Mouse (Mus musculus) lung, embryonic 14.5 days (tissue): ENCODE measurements at regions not wholly inside any gene's neighbourhood (a gene's known extent, or its start where the extent isn't known, plus 50 kb on each side); places are given as distances from the start of the nearest gene placed in this dataset.

Source experiments
- ATAC-seq: fragments of 200-750 bp; cut with Nextera tagmentation; 2 replicates; pipeline ENCODE4 v1.8.0; 2017; ENCODE audit warnings: mild to moderate bottlenecking, moderate TSS enrichment, moderate library complexity; ENCODE audit not compliant: insufficient read depth
- DNase-seq: peaks from one replicate; pipeline ENCODE4 v3.0.0-alpha.2; 2015
- H3K27ac ChIP-seq: fragments of 300-500 bp; sonication (generic); 2 replicates; pipeline ENCODE4 v1.5.1; 2014; ENCODE audit warnings: low read depth, mild to moderate bottlenecking, moderate library complexity
- H3K27me3 ChIP-seq: fragments of 300-500 bp; sonication (generic); 2 replicates; pipeline ENCODE4 v1.6.1; 2014; ENCODE audit warnings: low read length, control low read depth; ENCODE audit not compliant: insufficient read depth
- H3K36me3 ChIP-seq: fragments of 300-500 bp; sonication (generic); 2 replicates; pipeline ENCODE4 v1.6.1; 2014; ENCODE audit warnings: control low read depth; ENCODE audit not compliant: insufficient read depth
- H3K4me1 ChIP-seq: fragments of 300-500 bp; sonication (generic); 2 replicates; pipeline ENCODE4 v1.6.1; 2014; ENCODE audit warnings: antibody characterized with exemption, control low read depth; ENCODE audit not compliant: insufficient read depth
- H3K4me2 ChIP-seq: fragments of 300-500 bp; sonication (generic); 2 replicates; pipeline ENCODE4 v1.6.1; 2014; ENCODE audit warnings: mild to moderate bottlenecking
- H3K4me3 ChIP-seq: fragments of 300-500 bp; sonication (generic); 2 replicates; pipeline ENCODE4 v1.5.1; 2014; ENCODE audit warnings: low read depth, low read length
- H3K9ac ChIP-seq: fragments of 300-500 bp; sonication (generic); 2 replicates; pipeline ENCODE4 v1.6.1; 2014
- H3K9me3 ChIP-seq: fragments of 300-500 bp; sonication (generic); 2 replicates; pipeline ENCODE4 v1.6.1; 2016; ENCODE audit warnings: low read depth, low read length, control low read depth
- CTCF ChIP-seq: IDR thresholded peaks from 2 replicates; pipeline ENCODE4 v1.5.1; 2016; ENCODE audit warnings: antibody characterized with exemption, low read depth
- WGBS: fragments of 180-500 bp; shearing (Covaris S2); extraction: QIAGEN DNeasy Blood & Tissue Kit; methylation state at CpG from one replicate; pipeline ENCODE4 v1.1.7; 2014; 5-methylcytosine and 5-hydroxymethylcytosine counted together

DNA sequence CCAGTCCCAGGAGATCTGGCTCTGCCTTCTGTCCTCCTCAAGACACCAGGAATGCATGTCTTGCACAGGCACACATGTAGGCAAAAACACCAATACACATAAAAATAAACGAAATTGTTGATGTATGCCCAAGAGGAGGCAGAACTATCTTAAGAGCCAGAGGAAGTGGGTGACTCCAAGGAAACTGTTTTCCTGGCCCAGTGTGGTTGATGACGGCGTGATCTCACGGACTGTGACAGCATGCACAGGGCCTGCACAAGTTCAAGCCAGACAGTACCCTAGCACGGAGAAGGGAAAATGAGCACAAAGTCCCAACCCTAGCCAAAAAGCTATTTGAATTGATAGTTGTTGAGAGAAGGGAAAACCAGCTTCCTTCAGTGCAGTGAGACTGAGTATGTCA lies 138.1 kb downstream of the Psat1 start:
- Histone ChIP-seq H3K9ac (no peak overlapping the region), H3K4me2 (no peak overlapping the region), H3K27me3 (no peaks in the 10 kb centered on the region), H3K27ac (no peak overlapping the region), H3K9me3 (no peaks in the 10 kb centered on the region), H3K4me3 (no peak overlapping the region), H3K36me3 (no peaks in the 10 kb centered on the region), H3K4me1 (no peaks in the 10 kb centered on the region)
- no peak for ATAC-seq
- no peak for DNase-seq
- TF ChIP-seq CTCF, result no peak
- 80% methylated on average over 5 of the region's 5 CpGs for WGBS

DNA sequence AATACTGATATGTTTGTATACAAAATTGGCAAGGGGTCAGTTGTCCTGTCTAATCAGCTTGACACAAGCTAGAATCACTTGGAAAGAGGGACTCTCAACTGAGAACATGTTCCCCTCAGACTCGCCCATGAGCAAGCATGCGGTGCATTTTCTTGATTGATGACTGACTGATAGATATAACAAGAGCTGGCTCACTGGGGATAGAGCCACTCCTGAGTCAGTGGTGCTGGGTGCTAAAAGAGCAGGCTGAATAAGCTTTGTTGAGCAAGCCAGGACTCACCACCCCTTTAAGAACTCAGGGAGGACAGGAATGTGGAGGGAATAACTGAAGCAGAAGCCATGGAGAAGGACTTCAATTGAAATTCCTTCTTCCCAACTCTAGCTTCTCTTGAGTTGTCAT lies 139.5 kb downstream of the Psat1 start:
- Histone ChIP-seq H3K9ac (no peak overlapping the region), H3K4me2 (no peak overlapping the region), H3K9me3 (no peaks in the 10 kb centered on the region), H3K27me3 (no peaks in the 10 kb centered on the region), H3K4me3 (no peak overlapping the region), H3K27ac (no peak overlapping the region), H3K36me3 (no peaks in the 10 kb centered on the region), H3K4me1 (no peaks in the 10 kb centered on the region)
- 79% methylated on average over 2 of the region's 2 CpGs for WGBS
- ATAC-seq, result no peak
- TF ChIP-seq CTCF, result no peak
- no peak for DNase-seq

DNA sequence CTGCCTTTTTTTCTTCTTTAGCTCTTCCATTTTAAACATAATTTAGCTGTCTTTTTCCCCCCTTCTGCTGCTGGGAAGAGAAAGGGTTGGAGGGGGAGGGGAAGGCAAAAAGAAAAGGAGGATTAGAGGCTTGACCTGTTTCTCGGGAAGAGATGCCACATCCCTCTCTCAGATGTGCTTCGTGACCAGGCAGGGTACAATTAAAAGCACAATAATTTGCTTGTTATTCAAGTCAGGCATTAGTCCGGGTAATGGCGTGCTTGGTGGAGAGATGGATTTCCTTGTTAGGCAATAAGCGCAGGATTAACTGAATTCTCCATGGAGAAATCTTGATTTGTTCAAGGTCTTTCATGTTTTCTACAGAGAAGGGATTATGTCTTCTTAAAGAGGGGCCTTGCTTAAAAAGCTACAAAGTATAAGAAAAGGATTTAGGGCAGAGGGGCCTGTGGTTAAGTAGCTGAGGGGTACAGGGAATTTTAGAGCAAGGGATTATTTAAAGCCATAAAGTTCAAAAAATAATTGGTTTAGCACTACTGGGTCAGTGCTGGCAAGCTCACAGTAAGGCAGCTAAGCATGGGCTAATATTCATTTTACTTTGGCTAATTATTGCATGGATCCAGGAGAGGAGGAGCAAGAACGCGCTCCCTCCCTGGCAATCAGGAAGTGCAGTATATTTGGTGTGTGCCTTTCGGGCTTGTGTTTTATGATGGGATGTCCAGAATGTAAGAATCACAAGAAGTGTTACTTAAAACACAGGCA lies 143.8 kb downstream of the Psat1 start:
- ATAC-seq, result no peak
- Histone ChIP-seq H3K9me3 (no peaks in the 10 kb centered on the region), H3K4me2 (no peak overlapping the region), H3K36me3 (no peaks in the 10 kb centered on the region), H3K4me3 (no peak overlapping the region), H3K4me1 (peaks cover 3% of the 10 kb centered on the region; the same call in 1 of the 2 replicates), H3K9ac (no peak overlapping the region), H3K27ac (no peak overlapping the region), H3K27me3 (no peaks in the 10 kb centered on the region)
- no peak for TF ChIP-seq CTCF
- 61% methylated on average over 8 of the region's 8 CpGs for WGBS
- DNase-seq, result no peak

DNA sequence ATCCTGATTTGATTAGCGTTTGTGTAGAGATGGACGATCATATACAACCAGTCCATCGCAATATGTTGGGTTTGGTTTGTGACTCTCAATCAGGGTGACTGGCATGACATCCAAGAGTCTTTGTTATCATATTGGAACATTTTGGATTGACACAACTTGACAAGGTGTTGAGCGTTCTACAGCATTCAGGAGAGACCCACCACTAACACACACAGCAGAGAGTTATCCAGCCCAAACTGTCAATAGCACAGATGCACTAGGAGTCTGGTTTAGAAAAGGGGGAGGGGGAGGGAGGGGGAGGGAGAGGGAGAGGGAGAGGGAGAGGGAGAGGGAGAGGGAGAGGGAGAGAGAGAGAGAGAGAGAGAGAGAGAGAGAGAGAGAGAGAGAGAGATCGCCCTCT lies 144.5 kb downstream of the Psat1 start:
- DNase-seq, result no peak
- Histone ChIP-seq H3K4me2 (no peak overlapping the region), H3K4me1 (peaks cover 3% of the 10 kb centered on the region; the same call in 1 of the 2 replicates), H3K4me3 (no peak overlapping the region), H3K9ac (no peak overlapping the region), H3K27ac (no peak overlapping the region), H3K9me3 (no peaks in the 10 kb centered on the region), H3K27me3 (no peaks in the 10 kb centered on the region), H3K36me3 (no peaks in the 10 kb centered on the region)
- ATAC-seq, result no peak
- 66% methylated on average over 5 of the region's 5 CpGs for WGBS
- TF ChIP-seq CTCF, result no peak

DNA sequence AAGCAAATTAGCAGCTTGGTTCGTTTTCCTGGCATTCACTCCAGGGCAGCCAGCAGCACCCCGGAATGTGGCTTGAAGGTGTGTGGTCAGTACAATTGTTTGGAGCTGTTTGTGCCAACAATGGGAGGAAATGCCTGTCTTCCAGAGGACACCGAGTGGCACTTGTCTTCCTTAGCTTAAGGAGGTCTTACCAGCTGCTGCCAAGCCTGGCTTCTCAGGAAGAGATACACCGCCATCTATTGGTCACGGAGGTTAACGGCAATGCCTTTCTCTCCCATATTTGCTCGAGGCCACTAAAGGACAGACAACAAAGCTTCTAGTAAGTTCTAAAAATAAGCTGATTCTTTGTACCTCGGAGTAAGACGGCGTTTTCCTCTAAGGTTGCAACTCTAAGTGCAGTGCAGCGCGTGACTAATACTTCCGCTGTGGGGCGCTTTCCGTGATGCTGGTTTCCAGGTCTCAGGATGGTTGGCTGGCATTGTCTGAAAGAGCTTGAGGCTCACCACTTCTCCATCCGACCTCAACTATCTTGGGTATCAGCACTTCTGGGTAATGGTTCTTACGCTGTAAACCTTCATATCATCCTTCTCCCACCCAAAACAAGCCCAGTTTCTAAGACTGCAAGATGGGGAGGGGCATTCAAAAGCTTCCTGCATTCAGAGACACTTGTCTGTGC lies 145.2 kb downstream of the Psat1 start:
- ATAC-seq, result peak; percentile 88
- Histone ChIP-seq H3K9ac (no peak overlapping the region; the same call in 1 of the 2 replicates), H3K4me3 (peak overlapping the region; percentile 23), H3K4me1 (peaks cover 3% of the 10 kb centered on the region; the same call in 1 of the 2 replicates), H3K27ac (no peak overlapping the region), H3K4me2 (peak overlapping the region; percentile 56), H3K36me3 (no peaks in the 10 kb centered on the region), H3K27me3 (no peaks in the 10 kb centered on the region), H3K9me3 (no peaks in the 10 kb centered on the region)
- 3% methylated on average over 17 of the region's 17 CpGs for WGBS
- TF ChIP-seq CTCF, result peak; percentile 92
- peak; percentile 97 for DNase-seq

DNA sequence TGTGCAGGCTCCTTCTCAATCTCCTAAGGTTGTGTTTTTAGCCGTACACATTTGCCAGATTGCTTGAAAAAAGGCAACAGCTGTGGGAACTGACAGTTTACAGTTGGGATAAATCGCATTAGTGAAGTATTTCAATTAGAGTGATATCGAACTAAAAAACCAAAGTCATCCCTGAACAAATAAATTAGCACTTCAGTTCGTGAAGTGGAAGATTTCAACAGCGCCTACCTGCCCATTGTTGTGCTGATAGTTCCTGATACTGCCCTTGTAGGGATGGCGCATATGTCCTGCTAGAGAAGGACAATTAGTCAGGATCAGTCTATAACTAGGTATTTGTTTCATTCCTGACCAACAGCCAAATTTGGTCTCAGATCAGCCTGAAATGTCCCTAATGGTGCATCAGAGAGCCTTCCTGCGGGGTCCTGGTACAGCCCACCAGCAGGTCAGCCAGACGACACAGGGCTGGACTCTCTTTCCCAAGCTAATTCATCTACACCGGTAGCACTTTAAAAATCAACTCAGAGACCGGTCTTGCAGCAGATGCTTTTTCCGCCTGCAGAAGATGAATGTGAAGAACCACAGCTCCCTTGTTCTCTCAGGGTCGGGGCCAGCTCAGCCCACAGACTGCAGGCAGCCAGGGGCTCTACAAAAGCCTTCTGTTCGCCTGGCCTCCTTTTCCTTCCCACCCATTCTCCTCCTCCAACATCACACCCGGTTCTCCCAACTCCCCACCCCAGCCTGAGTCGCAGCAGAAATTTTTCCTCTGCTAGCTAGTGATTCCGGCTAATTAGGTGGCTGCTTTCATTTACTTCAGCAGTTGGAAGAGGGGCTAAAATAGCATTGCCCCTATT lies 146.1 kb downstream of the Psat1 start:
- Histone ChIP-seq H3K36me3 (no peaks in the 10 kb centered on the region), H3K27ac (no peak overlapping the region), H3K27me3 (no peaks in the 10 kb centered on the region), H3K9ac (no peak overlapping the region; the same call in 1 of the 2 replicates), H3K4me2 (peak overlapping the region; percentile 56), H3K9me3 (no peaks in the 10 kb centered on the region), H3K4me3 (peak overlapping the region; percentile 23), H3K4me1 (peaks cover 3% of the 10 kb centered on the region; the same call in 1 of the 2 replicates)
- DNase-seq (peak; percentile 64), ATAC-seq (peak; percentile 75)
- TF ChIP-seq CTCF, result no peak
- WGBS, result 15% methylated on average over 16 of the region's 16 CpGs
